9 mouse cellular contexts compared by ENCODE assay signal in the genomic region with DNA sequence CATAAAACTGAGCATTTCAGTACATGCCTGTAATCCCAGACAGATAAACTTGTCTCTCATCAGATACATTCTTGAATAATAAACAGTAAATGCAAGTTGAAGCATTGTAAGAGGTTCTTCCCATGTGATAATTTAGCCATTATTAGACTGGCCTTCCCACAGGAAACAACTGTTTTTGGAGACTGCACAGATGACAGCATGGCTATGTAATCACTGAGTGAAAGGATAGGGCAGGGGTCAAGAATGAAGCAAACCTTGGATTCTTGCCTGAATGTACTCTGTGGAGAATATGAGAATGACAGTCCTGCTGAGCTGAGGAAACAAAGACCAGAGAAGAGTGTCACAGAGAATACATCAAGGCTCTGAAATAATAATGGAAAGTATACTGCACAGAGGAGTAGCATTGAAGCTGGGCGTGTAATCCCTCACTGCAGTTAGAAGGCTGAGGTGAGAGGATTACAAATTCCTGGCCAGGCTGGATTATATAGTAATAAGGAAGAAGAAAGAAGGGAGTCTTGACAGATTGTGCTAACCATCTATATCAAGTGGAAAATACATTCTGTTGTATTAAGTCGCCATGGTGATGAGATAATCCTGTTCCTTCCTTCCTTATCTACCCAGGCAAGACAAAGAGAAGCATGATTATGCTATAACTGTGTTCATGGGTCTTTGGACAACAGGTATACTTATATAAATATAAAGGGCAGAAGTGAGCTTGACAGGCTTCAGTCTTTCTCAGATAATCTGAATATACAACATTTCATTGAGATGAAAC.
DNase-seq lines count a peak whose midpoint lies in the region; ATAC-seq lines count a peak whose summit lies in the region.
"Had no signal": no experiment of that assay in that cellular context is flagged by ENCODE, and none has a peak within 500 bp of the region (broad histone marks: within the 10 kb centered on the region; RNA-seq: fewer than 3 reads in every experiment).

No protein-coding gene starts in this region.

- no peak; the same call in 1 of the 2 replicates for ATAC-seq in embryonic facial prominence, embryonic 14.5 days (ENCODE audit: low read depth)
- ATAC-seq in midbrain, embryonic 14.5 days (ENCODE audit: low FRiP score, low TSS enrichment): no peak
- ATAC-seq in midbrain, embryonic 16.5 days: no peak

- H3K9ac ChIP-seq in embryonic facial prominence, embryonic 14.5 days (ENCODE audit: low read depth, low read length): no peak overlapping the region
- no peak overlapping the region for H3K9ac ChIP-seq in midbrain, embryonic 14.5 days (replicated peaks; ENCODE audit: low read length)
- no peak overlapping the region for H3K9ac ChIP-seq in midbrain, embryonic 16.5 days (ENCODE audit: low read depth, low read length)

- H3K27ac ChIP-seq in embryonic facial prominence, embryonic 14.5 days (replicated peaks; ENCODE audit: low read depth, low read length): no peak overlapping the region
- H3K27ac ChIP-seq in embryonic facial prominence, embryonic 10.5 days (replicated peaks): no peak overlapping the region
- no peak overlapping the region for H3K27ac ChIP-seq in midbrain, embryonic 14.5 days (replicated peaks; ENCODE audit: low read depth, low read length)
- H3K27ac ChIP-seq in midbrain, embryonic 16.5 days (ENCODE audit: low read length): no peak overlapping the region

- WGBS in embryonic facial prominence, embryonic 14.5 days: 74% methylated on average over 2 of the region's 2 CpGs
- WGBS in embryonic facial prominence, embryonic 10.5 days: 78% methylated on average over 2 of the region's 2 CpGs
- 39% methylated on average over 2 of the region's 2 CpGs for WGBS in midbrain, embryonic 14.5 days
- WGBS in midbrain, embryonic 16.5 days: 36% methylated on average over 2 of the region's 2 CpGs

- H3K36me3 ChIP-seq in embryonic facial prominence, embryonic 14.5 days (ENCODE audit: control insufficient read depth, insufficient read depth, low read length): no peaks in the 10 kb centered on the region
- H3K36me3 ChIP-seq in embryonic facial prominence, embryonic 10.5 days (replicated peaks): no peaks in the 10 kb centered on the region
- H3K36me3 ChIP-seq in midbrain, embryonic 14.5 days (ENCODE audit: control insufficient read depth, insufficient read depth, low read length): no peaks in the 10 kb centered on the region
- H3K36me3 ChIP-seq in midbrain, embryonic 16.5 days (ENCODE audit: control insufficient read depth, insufficient read depth, low read length): no peaks in the 10 kb centered on the region

- H3K4me3 ChIP-seq in embryonic facial prominence, embryonic 14.5 days (ENCODE audit: low read depth, low read length): no peak overlapping the region
- no peak overlapping the region for H3K4me3 ChIP-seq in embryonic facial prominence, embryonic 10.5 days
- no peak overlapping the region for H3K4me3 ChIP-seq in midbrain, embryonic 14.5 days (replicated peaks; ENCODE audit: low read depth, low read length)
- no peak overlapping the region for H3K4me3 ChIP-seq in midbrain, embryonic 16.5 days (ENCODE audit: low read depth, low read length)

- H3K27me3 ChIP-seq in embryonic facial prominence, embryonic 14.5 days (replicated peaks; ENCODE audit: control insufficient read depth, insufficient read depth, low read length): no peaks in the 10 kb centered on the region
- no peaks in the 10 kb centered on the region for H3K27me3 ChIP-seq in embryonic facial prominence, embryonic 10.5 days (replicated peaks; ENCODE audit: low read depth, poor library complexity, severe bottlenecking)
- no peaks in the 10 kb centered on the region for H3K27me3 ChIP-seq in midbrain, embryonic 14.5 days (ENCODE audit: control insufficient read depth, insufficient read depth, low read length)
- H3K27me3 ChIP-seq in midbrain, embryonic 16.5 days (ENCODE audit: control insufficient read depth, insufficient read depth, low read depth, low read length): no peaks in the 10 kb centered on the region

- no peaks in the 10 kb centered on the region for H3K4me1 ChIP-seq in embryonic facial prominence, embryonic 14.5 days (ENCODE audit: control insufficient read depth, insufficient read depth, low read length)
- H3K4me1 ChIP-seq in embryonic facial prominence, embryonic 10.5 days: peaks cover 3% of the 10 kb centered on the region
- no peaks in the 10 kb centered on the region for H3K4me1 ChIP-seq in midbrain, embryonic 14.5 days (ENCODE audit: control insufficient read depth, insufficient read depth, low read length)
- H3K4me1 ChIP-seq in midbrain, embryonic 16.5 days (ENCODE audit: control insufficient read depth, insufficient read depth, low read length): no peaks in the 10 kb centered on the region; the same call in 1 of the 2 replicates

- H3K9me3 ChIP-seq in embryonic facial prominence, embryonic 14.5 days (ENCODE audit: control insufficient read depth, low read length): peaks cover 4% of the 10 kb centered on the region; the same call in 1 of the 2 replicates
- peaks cover 3% of the 10 kb centered on the region; the same call in 1 of the 2 replicates for H3K9me3 ChIP-seq in embryonic facial prominence, embryonic 10.5 days
- H3K9me3 ChIP-seq in midbrain, embryonic 14.5 days (ENCODE audit: control insufficient read depth, low read length): no peaks in the 10 kb centered on the region
- H3K9me3 ChIP-seq in midbrain, embryonic 16.5 days (replicated peaks; ENCODE audit: control insufficient read depth, low read length, poor library complexity, severe bottlenecking): no peaks in the 10 kb centered on the region

- no peak overlapping the region for H3K4me2 ChIP-seq in embryonic facial prominence, embryonic 14.5 days (ENCODE audit: low read depth, low read length)
- H3K4me2 ChIP-seq in midbrain, embryonic 14.5 days (ENCODE audit: low read length): no peak overlapping the region
- no peak overlapping the region for H3K4me2 ChIP-seq in midbrain, embryonic 16.5 days (ENCODE audit: low read length)

- DNase-seq in embryonic facial prominence, embryonic 14.5 days (ENCODE audit: low spot score): peak; percentile 71
- DNase-seq in embryonic facial prominence, embryonic 10.5 days (ENCODE audit: low spot score): no peak
- peak; percentile 40 for DNase-seq in midbrain, embryonic 14.5 days
- peak; percentile 38 for DNase-seq in heart, postnatal 4 days
- DNase-seq in skeletal muscle tissue, adult 2 months (ENCODE audit: low read depth, low spot score): peak; percentile 53
- no peak for DNase-seq in layer of hippocampus, adult 8-10 months (ENCODE audit: low spot score in 2 of 2)
- no peak for DNase-seq in spleen, adult 18-20 months
- DNase-seq: B cell, adult 2 months had no signal

Comparison
In these comparisons a context has a peak if more than half of its experiments do, and no peak if none do; other contexts are left out.
1. DNase-seq: peak in embryonic facial prominence, embryonic 14.5 days (single experiment), midbrain, embryonic 14.5 days (single experiment), heart, postnatal 4 days (single experiment) and skeletal muscle tissue, adult 2 months (single experiment); none in embryonic facial prominence, embryonic 10.5 days (single experiment), layer of hippocampus, adult 8-10 months (0 of 2) and spleen, adult 18-20 months (0 of 2).